Mouse (Mus musculus): ENCODE measurements around the gene Espn.

- TF ChIP-seq GATA1 (IDR thresholded peaks at IDR 0.05; ENCODE audit: borderline replicate concordance, low read length): no peak
- TF ChIP-seq FLI1 (IDR thresholded peaks at IDR 0.05; ENCODE audit: low read length): no peak
These were observed 38.5 kb upstream of the Espn start for GRCm38 (mm10) chr4:152190701-152191100.

All from megakaryocyte, embryonic 14.5 days (primary cell).